Mouse (Mus musculus) cerebellum, postnatal 10 days (tissue): Measurements from ENCODE around the gene Plagl1.

Experiments
- DNase-seq, 2 experiments: peaks; one replicate each; pipeline ENCODE4 v3.0.0; 2021; ENCODE audit warnings: mixed read lengths in 2 of 2

Plagl1 gene

DNA sequence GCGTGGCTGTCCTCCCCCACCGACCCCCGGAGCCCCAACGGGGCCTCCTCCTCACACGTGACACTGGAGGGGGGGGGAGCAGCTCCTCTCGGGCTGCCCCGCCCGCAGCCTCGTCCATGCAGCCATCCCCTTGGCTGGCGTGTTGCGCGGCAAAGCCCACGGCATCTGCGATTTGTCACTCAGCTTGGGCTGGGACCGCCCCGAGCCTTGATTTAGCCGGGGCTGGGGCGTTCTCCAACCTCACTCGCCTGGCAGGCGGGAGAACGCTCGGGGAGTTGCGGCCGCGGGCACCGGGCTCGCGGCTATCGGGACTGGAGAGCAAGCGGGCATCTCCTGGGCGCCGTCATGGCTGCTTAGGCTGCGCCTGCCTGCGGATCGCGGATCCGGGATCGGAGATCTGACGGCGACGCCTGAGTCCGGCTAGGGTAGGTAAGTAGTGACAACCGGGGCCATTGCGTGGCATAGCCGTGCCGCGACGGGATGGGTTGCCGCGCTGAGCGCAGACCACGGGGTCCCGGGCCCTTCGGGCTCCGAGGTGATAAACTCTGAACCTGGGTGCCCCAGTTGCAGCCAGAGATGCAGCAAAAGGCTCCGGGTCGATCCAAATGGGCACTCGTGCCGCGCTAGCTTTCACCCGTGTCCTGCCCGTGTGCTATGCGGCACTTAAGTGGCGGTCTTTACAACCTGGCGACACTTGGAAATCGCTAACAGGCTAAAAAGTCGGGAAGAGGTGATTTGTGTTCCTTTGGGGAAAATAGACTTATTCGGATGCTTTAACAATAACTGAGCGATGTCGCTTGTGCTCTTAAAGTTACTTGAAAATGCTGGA is 30.5 kb downstream of the Plagl1 start:
- DNase-seq: peak; percentile 88 to 92

DNA sequence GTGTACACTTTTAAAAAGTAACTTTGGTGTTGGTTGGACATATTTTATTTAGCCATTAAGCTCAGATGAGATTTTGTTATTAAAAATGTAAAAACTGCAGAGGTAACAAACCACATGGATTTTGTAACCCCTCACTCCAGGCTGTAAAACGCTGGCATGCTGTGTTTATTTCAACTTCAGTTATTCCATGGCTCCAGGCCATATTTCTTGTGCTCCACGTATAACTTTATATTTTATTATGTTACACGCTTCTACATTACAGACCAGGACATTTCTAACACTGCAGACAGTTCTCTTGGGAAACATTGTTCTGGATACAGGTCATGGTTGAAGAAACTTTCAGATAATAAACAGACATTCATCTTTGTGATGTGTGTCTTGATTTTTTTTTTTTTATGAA is 32.7 kb downstream of the Plagl1 start:
- no peak for DNase-seq

DNA sequence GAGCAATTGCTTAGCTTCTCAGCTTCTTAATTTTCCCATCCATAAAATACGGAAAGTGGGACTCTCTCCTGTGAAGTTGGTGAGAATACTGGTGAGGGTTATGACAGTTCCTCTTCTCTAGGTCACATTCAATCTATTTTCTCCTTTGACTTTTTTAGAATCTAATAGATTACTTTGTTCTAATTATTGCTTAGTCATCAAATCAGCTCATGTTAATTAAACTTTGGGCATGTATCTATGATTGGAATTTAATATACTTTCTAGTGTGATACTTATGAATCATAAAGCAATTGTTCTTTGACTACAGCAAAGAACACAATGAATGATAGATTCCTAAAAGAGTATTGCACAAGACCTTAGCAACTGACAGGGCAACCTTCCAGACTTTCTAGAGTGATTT is 38.6 kb downstream of the Plagl1 start:
- no peak for DNase-seq

DNA sequence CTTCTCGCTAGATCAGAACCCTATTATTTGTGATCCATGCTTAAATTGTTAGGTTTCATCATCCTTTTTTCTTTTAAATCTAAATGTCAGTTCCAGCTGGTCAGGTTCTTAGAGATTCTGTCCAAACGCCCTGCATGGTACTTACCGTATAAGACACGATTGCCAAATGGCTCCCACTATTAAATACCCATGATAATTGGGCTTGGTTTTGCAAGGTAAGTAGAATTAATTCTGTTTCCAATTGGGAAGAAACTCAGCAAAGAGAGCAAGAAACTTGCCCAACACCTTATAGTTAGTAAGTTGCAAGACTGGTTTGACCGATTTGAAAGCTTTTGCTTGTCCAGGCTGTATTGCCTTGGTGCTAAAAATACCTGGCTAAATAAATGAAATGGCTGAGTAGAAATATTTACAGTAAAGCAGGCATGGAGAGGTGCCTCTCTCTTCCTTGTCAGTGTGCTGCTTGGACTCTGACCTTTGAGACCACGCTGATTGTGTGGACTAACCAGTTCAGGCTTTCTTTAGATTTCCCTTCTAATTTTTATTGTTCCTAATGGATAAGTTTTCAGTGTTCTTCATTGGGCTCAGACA is 39.9 kb downstream of the Plagl1 start:
- no peak for DNase-seq

DNA sequence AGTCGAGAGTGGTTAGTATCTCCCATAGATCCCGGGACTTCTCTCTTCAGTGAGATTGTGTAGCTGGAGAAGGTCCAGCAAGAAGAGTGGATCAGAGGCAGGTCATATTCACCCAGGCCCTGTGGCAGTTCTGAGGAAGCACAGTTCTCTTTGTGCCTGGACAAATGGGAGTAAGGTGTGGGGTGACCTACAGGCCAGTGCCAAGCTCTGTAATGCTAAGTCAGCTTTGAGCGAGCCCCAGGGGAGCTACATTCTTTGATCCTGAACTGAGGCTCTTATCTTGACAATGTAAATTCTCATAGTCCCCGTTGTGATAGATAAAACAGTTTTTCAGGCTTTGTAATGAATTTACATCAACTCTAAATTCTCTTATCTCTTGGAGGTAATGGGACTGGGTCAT is 42.1 kb downstream of the Plagl1 start:
- DNase-seq: no peak

DNA sequence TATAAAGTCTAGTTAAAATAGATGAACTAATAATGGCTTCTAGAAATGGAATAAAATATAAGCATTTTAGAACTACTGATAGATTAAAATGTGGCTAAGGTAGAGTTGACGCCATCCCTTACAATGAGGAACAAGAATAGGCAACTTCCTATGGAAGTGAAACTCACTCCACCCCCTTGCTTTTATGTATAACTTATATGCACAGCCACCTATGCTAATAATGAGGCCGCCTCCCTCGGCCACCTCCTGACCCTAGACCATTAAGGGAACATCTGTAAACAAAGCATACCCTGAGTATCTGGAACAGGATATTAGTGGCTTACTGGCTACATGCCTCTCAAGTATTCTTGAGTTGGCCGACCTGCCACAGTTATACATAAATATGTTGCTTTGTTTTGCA is 43.5 kb downstream of the Plagl1 start:
- DNase-seq: no peak

DNA sequence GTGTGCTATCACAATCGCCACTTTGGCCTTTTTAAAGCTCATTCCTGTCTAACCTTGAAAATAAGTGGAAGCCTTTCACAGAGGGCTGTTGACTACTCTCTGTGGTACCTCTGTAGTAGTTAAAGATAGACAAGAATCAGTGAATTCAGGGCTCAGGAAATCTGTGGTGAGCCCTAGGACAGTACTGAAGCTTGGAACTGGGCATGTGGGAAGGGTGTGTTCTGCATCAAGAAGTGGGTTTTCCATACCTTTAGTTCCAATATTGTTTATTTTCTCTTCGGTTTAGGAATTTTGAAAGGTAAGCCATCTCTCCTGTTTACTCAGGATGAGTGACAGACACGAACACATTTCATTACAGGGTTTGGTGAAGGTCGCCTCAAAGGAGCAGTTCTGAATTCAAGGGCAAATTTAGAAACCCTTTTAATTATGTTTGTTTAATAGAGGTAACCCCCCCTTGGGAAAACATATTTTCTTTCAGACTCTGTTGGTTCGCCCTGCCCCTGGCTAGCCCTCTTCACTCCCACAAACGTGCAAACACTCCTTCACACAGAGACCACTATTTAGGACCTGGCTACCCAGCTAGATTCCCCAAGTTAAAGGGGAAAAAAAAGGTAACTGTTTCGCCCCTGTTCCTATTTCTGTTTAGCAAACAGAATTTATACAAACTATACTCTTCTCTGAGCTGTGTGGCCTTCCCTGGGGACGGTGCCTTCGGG is 46.8 kb downstream of the Plagl1 start:
- DNase-seq: no peak

DNA sequence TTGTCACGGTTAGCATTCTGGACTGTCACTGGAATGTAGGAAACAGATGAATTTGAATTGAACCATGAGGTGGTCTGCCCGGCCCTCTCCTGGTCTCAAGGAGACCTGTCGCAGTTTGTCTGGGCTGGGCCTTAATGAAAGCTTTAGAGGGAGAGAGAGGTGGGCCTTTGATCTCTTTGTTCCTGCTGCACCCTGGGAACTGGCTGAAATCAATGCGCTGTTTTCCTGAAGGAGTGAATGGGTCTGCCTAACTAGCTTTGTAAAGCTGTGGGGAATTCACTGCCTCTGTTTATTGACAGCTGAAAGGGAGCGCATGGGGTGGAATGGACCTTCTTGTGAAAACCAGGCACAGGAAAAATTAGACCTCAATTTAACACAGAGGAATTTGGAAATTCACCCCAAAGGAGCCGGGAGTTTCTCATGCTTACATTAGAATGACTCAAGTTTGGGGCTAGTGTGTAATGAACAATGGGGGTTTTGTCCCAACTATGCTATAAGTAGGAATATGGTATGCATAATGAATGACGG is 47.8 kb downstream of the Plagl1 start:
- no peak for DNase-seq

DNA sequence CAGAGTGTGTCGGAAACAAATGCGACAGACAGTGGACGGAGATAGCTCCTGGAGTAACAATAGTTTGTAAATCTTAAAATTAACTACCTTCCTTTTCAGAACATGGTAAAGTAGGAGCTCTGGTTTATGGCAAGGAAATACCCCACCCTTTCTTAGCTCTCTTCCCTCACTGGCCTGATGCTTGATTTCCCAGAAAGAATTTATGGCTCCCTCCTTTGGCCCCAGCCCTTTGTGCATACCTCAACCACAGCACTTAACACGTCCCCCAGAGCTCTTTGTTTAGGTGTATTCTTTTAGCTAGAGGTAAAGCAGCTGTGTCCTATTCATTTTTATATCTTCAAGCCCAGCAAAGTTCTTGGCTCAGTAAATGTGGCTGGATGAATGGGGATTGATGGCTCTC is 48.5 kb downstream of the Plagl1 start:
- DNase-seq: no peak

DNA sequence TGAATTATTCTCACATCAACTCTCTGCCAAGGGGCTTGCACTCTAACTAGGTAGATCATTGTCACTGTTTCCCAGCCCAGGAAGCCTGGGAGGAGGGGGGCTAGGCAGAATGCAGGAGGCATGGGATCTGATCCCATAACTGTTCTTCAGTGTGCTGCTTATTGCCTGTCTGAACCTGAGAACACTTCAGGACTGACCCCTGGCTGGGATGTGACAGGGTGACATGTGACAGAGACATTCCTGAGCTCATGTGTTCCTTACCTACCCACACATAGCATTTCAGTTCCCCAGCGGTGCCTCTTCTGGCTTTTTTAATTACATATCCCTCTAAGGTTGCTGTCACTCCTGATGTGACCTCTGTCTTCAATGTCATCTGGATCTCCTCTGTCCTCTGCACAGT is 49.5 kb downstream of the Plagl1 start:
- no peak for DNase-seq

DNA sequence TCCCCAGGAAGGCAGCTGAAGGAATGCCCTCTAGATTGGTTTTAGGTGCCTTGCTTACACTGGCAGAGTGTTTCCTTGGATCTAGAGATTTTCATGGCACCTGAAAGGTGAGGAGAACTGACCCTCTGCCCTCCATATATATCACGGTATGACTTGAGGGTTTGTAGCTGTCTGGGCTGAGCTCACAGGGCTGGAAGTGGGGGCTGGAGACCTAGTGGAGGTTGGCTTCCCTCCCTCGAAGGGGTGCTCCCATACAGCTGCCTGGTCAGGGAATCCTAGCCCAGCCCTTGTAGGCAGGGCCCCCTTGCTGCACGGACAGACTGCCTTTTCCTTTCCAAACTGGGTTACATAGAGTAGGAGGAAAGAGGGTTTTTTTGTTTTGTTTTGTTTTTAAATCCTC is 52.5 kb downstream of the Plagl1 start:
- DNase-seq: no peak

DNA sequence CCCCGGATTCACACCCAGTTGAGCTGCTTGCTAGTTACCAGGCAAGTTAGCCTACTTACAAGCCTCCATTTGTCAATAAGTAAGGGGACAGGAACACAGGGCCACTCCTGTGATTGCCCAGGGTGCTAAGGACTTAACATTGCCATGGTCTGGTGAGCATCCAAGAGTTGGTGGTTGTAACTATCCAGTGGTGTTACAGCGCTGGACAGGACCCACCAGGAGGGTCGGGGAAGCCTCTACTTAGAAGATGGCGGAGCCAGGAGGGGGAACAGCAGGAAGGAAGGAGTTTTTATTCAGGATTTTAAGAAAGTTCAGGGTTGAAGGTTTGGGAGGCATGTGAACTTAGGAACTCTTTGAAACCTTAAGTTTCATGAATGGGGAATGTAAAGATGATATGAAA is 53.3 kb downstream of the Plagl1 start:
- DNase-seq: no peak

DNA sequence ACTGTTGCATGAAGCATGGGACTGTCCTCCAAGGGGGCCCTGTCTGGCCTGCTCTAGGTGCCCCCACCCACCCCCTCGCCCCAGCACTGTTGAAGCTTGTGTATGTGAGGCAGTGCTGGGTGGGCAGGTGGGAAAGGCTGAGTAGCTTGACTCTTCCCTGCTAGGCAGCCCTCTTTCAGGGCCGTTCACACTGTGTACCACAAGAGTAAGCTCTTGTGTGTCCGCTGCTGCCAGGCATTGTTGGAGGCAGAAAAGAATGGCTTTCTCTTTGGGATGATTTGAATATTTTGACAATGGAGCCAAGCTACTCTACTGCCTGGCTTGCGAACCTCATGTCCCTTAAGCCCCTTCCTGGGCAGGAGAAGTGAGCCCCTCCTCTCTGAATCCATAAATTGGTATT is 54.7 kb downstream of the Plagl1 start:
- DNase-seq: no peak

DNA sequence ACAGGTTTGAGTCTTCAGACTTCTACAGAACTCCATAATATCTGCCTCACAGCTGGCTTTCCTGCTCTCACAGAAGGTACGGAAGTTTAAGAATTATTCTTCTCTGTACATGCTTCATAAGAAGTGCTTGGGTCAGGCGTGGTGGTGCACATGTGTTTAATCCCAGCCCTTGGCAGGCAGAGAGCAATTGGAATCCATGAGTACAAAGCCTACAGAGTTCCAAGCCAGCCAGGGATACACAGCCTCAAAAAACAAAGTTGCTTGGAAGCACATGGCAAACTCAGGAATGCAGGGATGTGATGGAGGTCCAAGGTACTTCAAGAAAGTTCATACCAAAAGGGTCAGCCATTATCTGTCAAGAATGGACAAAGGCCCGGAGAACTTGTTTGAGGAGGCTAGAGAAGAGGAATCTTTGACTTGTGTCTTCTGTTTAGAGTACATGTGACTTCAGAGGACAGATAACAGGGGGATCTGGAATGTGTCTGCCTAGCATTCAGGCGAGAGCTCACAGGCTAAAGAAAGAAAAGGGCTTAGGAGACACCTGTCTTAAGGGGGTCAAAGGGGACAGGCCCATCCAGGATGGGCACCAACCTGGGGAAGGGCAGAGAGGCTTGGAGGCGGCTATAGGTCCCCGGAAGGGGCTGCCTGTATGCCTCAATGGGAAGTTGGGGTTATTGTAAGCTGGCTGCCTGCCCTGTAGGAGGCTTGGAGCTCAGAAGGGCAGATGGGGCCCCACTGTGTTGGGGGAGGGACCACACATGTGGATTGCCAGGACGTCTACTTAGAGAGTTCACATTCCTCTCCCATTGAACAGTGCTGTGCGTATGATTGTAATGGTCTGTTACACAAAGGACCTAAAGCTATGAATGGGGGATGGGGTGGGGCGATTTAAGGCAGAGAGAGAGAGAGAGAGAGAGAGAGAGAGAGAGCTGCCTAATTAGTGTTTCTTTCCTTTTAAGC is 56.7 kb downstream of the Plagl1 start:
- no peak for DNase-seq

DNA sequence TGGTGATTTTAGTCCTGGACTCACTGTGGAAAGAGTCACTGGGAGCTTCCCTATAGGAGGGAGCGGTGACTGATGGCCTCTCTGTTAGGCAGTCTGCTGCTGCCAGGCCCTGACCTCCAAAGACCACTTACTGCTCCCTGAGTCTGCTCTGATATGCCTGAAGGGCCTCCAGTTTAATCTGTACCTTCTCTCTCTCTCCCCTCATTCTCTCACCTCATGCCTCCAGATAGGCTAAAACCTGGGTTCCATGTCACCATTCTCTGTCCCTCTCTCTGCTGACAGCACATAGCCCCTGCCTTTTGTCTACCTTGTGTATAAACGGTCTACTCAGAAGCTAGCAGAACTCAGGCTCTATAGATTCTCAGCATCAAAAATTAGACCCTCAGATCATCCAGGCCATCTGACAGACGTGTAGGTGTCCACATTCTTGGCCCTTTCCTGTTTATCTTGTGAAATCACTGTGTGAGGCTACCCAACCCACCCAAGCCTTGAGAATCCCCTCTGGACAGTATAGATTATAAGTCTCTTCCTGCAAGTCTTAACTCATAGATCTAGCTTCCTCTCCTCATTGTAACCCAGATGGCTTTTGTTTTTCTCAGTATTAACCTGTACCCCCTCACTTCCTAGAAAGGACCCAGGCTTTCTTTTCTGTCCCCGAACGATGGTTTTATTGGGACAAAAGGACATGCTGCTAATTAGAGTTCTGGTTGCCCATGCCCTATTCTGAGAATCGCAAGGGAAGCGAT is 57.9 kb downstream of the Plagl1 start:
- DNase-seq: no peak

DNA sequence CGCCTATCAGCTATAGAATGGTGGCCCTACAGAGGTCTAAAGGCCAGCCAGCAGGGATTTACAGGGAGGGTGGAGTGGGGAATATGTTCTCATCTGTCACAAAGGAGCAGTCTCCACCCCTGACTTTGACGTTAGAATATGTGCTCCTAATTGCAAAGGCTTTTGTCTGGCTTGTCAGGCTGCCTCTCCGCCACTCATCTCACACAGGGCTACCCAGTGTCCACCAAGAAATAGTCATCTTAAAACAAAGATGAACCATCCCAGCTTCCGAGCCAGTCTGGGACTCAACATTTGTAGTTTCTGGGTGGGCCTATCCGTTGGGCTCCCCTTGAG is 58.4 kb downstream of the Plagl1 start:
- DNase-seq: no peak

DNA sequence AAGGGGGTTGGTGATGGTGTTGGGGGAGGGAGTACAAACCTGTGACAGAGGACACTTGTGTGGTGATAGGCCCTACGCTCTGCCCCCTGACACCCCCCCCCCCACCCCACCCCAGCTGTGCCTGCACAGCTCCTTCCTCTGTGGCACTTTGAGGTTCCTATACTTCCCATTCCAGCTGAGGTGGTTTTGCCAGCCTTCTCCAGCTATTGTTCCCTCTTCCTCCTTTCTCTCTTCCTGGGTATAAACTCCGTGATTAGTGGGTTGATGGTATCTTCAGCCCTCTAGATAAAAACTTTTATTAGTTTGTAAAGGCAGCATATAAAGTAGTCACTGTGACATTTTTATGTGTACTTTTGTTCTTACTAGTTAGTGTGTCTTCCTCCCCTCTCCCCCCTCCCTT is 59.0 kb downstream of the Plagl1 start:
- DNase-seq: no peak

DNA sequence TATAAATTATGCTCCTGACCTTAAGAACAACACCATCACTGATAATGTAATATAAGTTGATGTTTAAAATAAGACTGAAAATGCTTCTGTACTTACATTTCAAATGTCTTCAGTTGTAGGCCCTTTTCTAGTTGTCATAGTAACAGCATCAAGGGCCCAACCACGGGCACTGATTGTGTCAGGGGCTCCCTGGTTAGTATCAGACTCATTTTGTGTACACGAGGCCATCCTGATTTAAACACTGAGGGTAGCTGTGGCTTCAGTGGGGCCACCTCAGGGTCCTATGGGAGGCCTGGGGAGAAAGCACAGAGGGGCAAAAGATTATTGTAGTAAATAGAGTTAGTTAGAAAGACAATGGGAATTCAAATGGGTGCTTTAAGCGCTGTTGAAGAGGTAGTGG is 65.5 kb downstream of the Plagl1 start:
- no peak for DNase-seq

DNA sequence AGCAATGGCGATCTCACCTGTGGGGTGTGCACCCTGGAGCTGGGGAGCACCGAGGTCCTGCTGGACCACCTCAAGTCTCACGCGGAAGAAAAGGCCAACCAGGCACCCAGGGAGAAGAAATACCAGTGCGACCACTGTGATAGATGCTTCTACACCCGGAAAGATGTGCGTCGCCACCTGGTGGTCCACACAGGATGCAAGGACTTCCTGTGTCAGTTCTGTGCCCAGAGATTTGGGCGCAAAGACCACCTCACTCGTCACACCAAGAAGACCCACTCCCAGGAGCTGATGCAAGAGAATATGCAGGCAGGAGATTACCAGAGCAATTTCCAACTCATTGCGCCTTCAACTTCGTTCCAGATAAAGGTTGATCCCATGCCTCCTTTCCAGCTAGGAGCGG is 67.0 kb downstream of the Plagl1 start:
- peak; percentile 50 for DNase-seq

DNA sequence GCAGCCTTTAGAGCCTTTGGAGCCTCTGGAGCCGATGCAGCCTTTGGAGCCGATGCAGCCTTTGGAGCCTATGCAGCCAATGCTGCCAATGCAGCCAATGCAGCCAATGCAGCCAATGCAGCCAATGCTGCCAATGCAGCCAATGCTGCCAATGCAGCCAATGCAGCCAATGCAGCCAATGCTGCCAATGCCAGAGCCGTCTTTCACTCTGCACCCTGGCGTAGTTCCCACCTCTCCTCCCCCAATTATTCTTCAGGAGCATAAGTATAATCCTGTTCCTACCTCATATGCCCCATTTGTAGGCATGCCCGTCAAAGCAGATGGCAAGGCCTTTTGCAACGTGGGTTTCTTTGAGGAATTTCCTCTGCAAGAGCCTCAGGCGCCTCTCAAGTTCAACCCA is 67.6 kb downstream of the Plagl1 start:
- peak; percentile 38 to 55 for DNase-seq

DNA sequence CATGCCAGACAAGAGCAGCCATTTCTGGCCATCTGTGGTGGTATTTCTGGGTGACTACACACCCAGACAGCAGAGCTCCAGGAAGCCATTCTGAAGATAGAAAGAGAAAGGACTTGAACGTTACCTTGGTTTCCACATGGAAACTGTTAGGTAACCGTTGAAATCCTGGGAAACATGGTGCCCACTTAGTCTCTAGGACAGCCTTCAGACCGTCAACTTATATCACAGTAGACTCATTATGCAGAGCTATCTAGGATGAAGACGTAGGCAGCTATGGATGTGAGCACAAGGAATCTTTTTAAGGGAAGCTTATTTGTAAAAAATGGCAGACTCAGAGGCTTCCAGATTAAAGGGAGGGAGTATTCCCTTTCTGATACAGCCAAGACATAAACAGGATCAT is 73.5 kb downstream of the Plagl1 start:
- no peak for DNase-seq

DNA sequence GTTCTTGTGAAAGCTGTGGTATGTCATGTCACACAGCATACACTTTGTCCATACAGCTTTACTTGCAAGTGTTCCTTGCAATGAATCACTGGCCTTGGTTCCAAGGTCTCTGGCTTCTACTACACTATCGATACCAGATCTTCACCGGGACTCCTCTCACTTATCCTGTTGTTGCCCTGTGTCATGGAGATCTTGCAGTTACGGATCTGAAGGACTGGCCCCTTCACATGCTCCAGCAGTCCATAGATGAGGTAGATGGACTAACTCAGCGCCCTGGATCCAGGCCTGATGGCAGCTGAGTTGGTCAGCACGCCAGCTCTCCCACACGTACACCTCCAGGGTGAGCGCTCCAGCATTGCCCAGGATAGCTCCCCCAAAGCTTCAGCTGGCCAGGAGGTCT is 75.0 kb downstream of the Plagl1 start:
- DNase-seq: no peak
